Mouse (Mus musculus): ENCODE data around the gene Prdx2. TPM values are rescaled to one million over a fixed set of nuclear protein-coding genes. Genes with fewer than 3 reads are reported as not detected.
A peak's percentile ranks its signal among the peaks of the same experiment; 100 is the strongest.

The Prdx2 gene
- polyA plus RNA-seq, 1 experiment from 2014 or later: 370 TPM

DNA sequence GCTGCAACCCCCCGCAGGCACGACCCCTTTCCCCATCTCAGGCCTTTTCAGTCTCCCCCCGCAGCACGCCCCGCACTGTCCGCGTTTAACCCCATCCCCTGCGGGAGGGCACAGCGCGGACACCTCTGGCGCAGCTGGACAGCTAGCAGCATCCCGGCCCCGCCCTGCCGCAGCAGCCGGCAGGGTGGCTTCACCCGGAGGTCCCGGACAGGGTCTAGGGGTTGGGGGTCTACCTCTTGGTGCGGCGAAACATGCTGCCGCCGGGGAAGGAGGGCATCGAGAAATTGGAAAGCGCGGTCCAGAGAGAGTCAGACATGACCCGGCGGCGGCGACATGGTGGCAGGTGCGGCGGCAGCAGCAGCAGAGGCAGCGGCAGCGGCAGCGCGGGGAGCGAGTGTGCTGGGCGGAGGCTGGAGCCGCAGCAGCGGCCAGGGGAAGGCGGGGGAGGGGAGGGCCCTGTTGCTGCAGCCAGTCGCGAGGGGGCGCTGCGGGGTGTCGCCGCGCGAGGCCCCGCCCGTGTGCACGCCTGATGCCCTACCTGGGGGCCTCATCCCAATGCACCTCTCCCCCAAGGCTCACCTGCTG, 32.3 kb upstream of the Prdx2 start, which contains the start of gene Mast1:
Mast1 (minus strand) TSS at position 398 of the 585 bp plus-strand sequence.
- H3K9me3 ChIP-seq (ENCODE audit: control insufficient read depth, low read length): no peaks in the 10 kb centered on the region
- ATAC-seq (ENCODE audit: low FRiP score, low TSS enrichment) (peak; percentile 65), DNase-seq (ENCODE audit: low spot score) (peak; percentile 85)
- WGBS: under 1% methylated on average over 49 of the region's 50 CpGs
- TF ChIP-seq CTCF (IDR thresholded peaks at IDR 0.05; ENCODE audit: low read depth) (peak; percentile 68), EP300 (optimal IDR thresholded peaks at IDR 0.05) (no peak)
- peaks cover 15% of the 10 kb centered on the region; the same call in 1 of the 2 replicates for H3K27me3 ChIP-seq (ENCODE audit: control insufficient read depth, insufficient read depth, low read length)
- H3K36me3 ChIP-seq (ENCODE audit: control insufficient read depth, insufficient read depth, low read length): no peaks in the 10 kb centered on the region
- H3K27ac ChIP-seq (replicated peaks): no peak within 1 kb of the TSS
- H3K9ac ChIP-seq (ENCODE audit: low read length): no peak within 1 kb of the TSS; the same call in 1 of the 2 replicates
- H3K4me3 ChIP-seq (ENCODE audit: low read depth, low read length): peak within 1 kb of the TSS; percentile 36
- H3K4me2 ChIP-seq (replicated peaks; ENCODE audit: low read depth): peak within 1 kb of the TSS; percentile 58
- H3K4me1 ChIP-seq (replicated peaks; ENCODE audit: control insufficient read depth, insufficient read depth): 0 out of 2 replicates have a peak, but pooled peaks cover 2% of the 10 kb centered on the region

- Histone ChIP-seq H3K27me3 (ENCODE audit: control insufficient read depth, insufficient read depth, low read length) (peaks cover 15% of the 10 kb centered on the region; the same call in 1 of the 2 replicates), H3K4me1 (replicated peaks; ENCODE audit: control insufficient read depth, insufficient read depth) (0 out of 2 replicates have a peak, but pooled peaks cover 2% of the 10 kb centered on the region), H3K9ac (ENCODE audit: low read length) (no peak overlapping the region), H3K27ac (replicated peaks) (no peak overlapping the region), H3K4me2 (replicated peaks; ENCODE audit: low read depth) (peak overlapping the region; percentile 58; the same call in 1 of the 2 replicates), H3K4me3 (ENCODE audit: low read depth, low read length) (no peak overlapping the region), H3K36me3 (ENCODE audit: control insufficient read depth, insufficient read depth, low read length) (no peaks in the 10 kb centered on the region), H3K9me3 (ENCODE audit: control insufficient read depth, low read length) (no peaks in the 10 kb centered on the region)
- ATAC-seq (ENCODE audit: low FRiP score, low TSS enrichment) (no peak), DNase-seq (ENCODE audit: low spot score) (no peak)
- 59% methylated on average over 12 of the region's 13 CpGs for WGBS
- TF ChIP-seq EP300 (optimal IDR thresholded peaks at IDR 0.05) (no peak), CTCF (IDR thresholded peaks at IDR 0.05; ENCODE audit: low read depth) (no peak)
These were observed 31.5 kb upstream of the Prdx2 start for GRCm38 (mm10) chr8:84937620-84938485.

- H3K27me3 ChIP-seq (ENCODE audit: control insufficient read depth, insufficient read depth, low read length): peaks cover 15% of the 10 kb centered on the region; the same call in 1 of the 2 replicates
- 24% methylated on average over 4 of the region's 4 CpGs for WGBS
- no peak for DNase-seq (ENCODE audit: low spot score)
- no peak for ATAC-seq (ENCODE audit: low FRiP score, low TSS enrichment)
- H3K9ac ChIP-seq (ENCODE audit: low read length): no peak overlapping the region
- H3K4me2 ChIP-seq (replicated peaks; ENCODE audit: low read depth): no peak overlapping the region
- no peaks in the 10 kb centered on the region for H3K4me1 ChIP-seq (replicated peaks; ENCODE audit: control insufficient read depth, insufficient read depth)
- H3K4me3 ChIP-seq (ENCODE audit: low read depth, low read length): no peak overlapping the region
- no peaks in the 10 kb centered on the region for H3K9me3 ChIP-seq (ENCODE audit: control insufficient read depth, low read length)
- no peak overlapping the region for H3K27ac ChIP-seq (replicated peaks)
- no peaks in the 10 kb centered on the region for H3K36me3 ChIP-seq (ENCODE audit: control insufficient read depth, insufficient read depth, low read length)
- TF ChIP-seq CTCF (IDR thresholded peaks at IDR 0.05; ENCODE audit: low read depth): no peak
- TF ChIP-seq EP300 (optimal IDR thresholded peaks at IDR 0.05): no peak
These were observed 25.7 kb upstream of the Prdx2 start for GRCm38 (mm10) chr8:84943699-84944098.

DNA sequence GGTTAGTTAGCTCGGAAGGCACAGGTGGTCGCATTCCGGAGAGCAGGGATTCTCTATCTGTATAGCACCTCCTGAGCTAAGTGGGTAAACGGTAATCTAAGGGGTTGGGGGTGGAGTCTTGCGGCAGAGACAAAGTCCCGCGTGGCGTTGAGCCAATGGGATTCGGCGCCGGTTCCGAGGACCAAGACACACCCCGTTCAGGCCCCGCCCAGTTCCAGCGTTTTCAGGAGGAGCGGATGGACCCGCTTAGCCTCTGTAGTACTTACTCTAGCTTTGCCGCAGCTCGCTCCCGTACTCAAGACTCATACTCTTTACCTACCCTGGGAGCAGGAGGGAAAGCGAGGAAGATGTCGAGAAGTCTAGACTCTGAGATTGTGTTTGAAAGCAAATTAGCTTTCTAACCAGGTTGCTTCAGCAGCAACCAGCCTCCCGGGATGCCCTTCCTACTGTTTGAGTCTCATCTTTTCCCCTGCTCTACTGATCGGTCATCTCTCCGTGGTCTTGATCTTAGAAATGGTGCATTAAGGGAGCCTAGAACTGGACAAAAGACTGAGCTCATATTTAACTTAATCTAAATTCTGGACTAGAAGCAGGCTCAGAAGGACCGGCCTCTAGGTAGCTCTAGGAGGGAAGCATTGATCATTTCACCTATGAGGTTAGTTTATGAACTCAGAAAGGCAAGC, 24.8 kb upstream of the Prdx2 start:
- TF ChIP-seq CTCF (IDR thresholded peaks at IDR 0.05; ENCODE audit: low read depth): no peak
- no peak for TF ChIP-seq EP300 (optimal IDR thresholded peaks at IDR 0.05)
- H3K4me2 ChIP-seq (replicated peaks; ENCODE audit: low read depth): no peak overlapping the region
- H3K9ac ChIP-seq (ENCODE audit: low read length): no peak overlapping the region
- no peak overlapping the region for H3K27ac ChIP-seq (replicated peaks)
- no peak overlapping the region; the same call in 1 of the 2 replicates for H3K4me3 ChIP-seq (ENCODE audit: low read depth, low read length)
- no peaks in the 10 kb centered on the region for H3K9me3 ChIP-seq (ENCODE audit: control insufficient read depth, low read length)
- 3% methylated on average over 26 of the region's 26 CpGs for WGBS
- no peaks in the 10 kb centered on the region for H3K4me1 ChIP-seq (replicated peaks; ENCODE audit: control insufficient read depth, insufficient read depth)
- no peaks in the 10 kb centered on the region for H3K36me3 ChIP-seq (ENCODE audit: control insufficient read depth, insufficient read depth, low read length)
- ATAC-seq (ENCODE audit: low FRiP score, low TSS enrichment) (no peak), DNase-seq (ENCODE audit: low spot score) (peak; percentile 62)
- H3K27me3 ChIP-seq (ENCODE audit: control insufficient read depth, insufficient read depth, low read length): peaks cover 15% of the 10 kb centered on the region; the same call in 1 of the 2 replicates

DNA sequence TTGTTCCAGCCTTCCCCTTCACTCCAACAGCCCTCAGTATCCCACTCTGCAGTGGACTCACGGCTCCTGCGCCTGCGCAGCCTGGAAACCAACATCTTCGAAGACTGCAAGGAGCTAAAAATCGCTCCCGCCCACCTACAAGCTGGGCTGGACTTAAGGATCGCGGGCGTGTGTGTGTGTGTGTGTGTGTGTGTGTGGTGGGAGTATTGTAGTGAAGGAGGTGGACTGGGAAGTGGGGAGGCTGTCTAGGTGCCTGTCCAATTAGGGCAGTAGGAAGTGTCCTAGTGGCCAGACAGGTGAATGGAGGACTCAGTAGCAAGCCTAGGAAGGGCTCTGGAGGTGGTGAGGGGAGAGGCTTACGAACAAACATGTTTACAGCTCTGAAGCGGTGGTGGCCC, 24.2 kb upstream of the Prdx2 start:
- ATAC-seq (ENCODE audit: low FRiP score, low TSS enrichment) (peak; percentile 44; the same call in 1 of the 2 replicates), DNase-seq (ENCODE audit: low spot score) (no peak)
- H3K27me3 ChIP-seq (ENCODE audit: control insufficient read depth, insufficient read depth, low read length): peaks cover 15% of the 10 kb centered on the region; the same call in 1 of the 2 replicates
- no peak overlapping the region for H3K27ac ChIP-seq (replicated peaks)
- peak overlapping the region; percentile 37; the same call in 1 of the 2 replicates for H3K4me3 ChIP-seq (ENCODE audit: low read depth, low read length)
- WGBS: 10% methylated on average over 11 of the region's 11 CpGs
- no peak overlapping the region for H3K4me2 ChIP-seq (replicated peaks; ENCODE audit: low read depth)
- TF ChIP-seq CTCF (IDR thresholded peaks at IDR 0.05; ENCODE audit: low read depth) (no peak), EP300 (optimal IDR thresholded peaks at IDR 0.05) (no peak)
- H3K9ac ChIP-seq (ENCODE audit: low read length): no peak overlapping the region
- no peaks in the 10 kb centered on the region for H3K4me1 ChIP-seq (replicated peaks; ENCODE audit: control insufficient read depth, insufficient read depth)
- no peaks in the 10 kb centered on the region for H3K36me3 ChIP-seq (ENCODE audit: control insufficient read depth, insufficient read depth, low read length)
- H3K9me3 ChIP-seq (ENCODE audit: control insufficient read depth, low read length): no peaks in the 10 kb centered on the region

Measured in stomach, postnatal 0 days (tissue).